Mouse (Mus musculus) spleen, postnatal 14 days (tissue): ENCODE data around the gene Kcng3.

Experiments used
- DNase-seq, 2 experiments: peaks; one replicate each; pipeline ENCODE4 v3.0.0; 2021 to 2022; ENCODE audit warnings: low spot score in 2 of 2

The Kcng3 gene

GRCm38 (mm10) chr17:83631783-83632652 lies at the start of gene Kcng3:
Gene Kcng3, minus strand, starts transcription at chr17:83631895.
- DNase-seq, result no peak

- DNase-seq, result no peak
Observed at GRCm38 (mm10) chr17:83677370-83677769, 45.7 kb upstream of the Kcng3 start.

- no peak for DNase-seq
Observed at GRCm38 (mm10) chr17:83672685-83673084, 41.0 kb upstream of the Kcng3 start.

GRCm38 (mm10) chr17:83667934-83668690 lies 36.4 kb upstream of the Kcng3 start:
- DNase-seq, result no peak

- no peak for DNase-seq
Observed at GRCm38 (mm10) chr17:83666597-83667287, 35.0 kb upstream of the Kcng3 start.

- no peak for DNase-seq
Observed at GRCm38 (mm10) chr17:83664761-83665160, 33.1 kb upstream of the Kcng3 start.

- no peak for DNase-seq
Observed at GRCm38 (mm10) chr17:83658943-83659342, 27.2 kb upstream of the Kcng3 start.

- no peak for DNase-seq
Observed at GRCm38 (mm10) chr17:83657375-83657774, 25.7 kb upstream of the Kcng3 start.

GRCm38 (mm10) chr17:83655732-83656131 lies 24.0 kb upstream of the Kcng3 start:
- DNase-seq, result no peak

GRCm38 (mm10) chr17:83654651-83655136 lies 23.0 kb upstream of the Kcng3 start:
- DNase-seq, result no peak

- DNase-seq, result no peak
Observed at GRCm38 (mm10) chr17:83653635-83654034, 21.9 kb upstream of the Kcng3 start.

GRCm38 (mm10) chr17:83650932-83651682 lies 19.4 kb upstream of the Kcng3 start:
- no peak for DNase-seq

GRCm38 (mm10) chr17:83649986-83650385 lies 18.3 kb upstream of the Kcng3 start:
- DNase-seq, result no peak

GRCm38 (mm10) chr17:83647413-83647812 lies 15.7 kb upstream of the Kcng3 start:
- no peak for DNase-seq

- no peak for DNase-seq
Observed at GRCm38 (mm10) chr17:83646425-83647163, 14.9 kb upstream of the Kcng3 start.

GRCm38 (mm10) chr17:83645226-83645808 lies 13.6 kb upstream of the Kcng3 start:
- peak in 1 of 2 experiments; percentile 14 for DNase-seq

GRCm38 (mm10) chr17:83637393-83637792 lies 5.7 kb upstream of the Kcng3 start:
- DNase-seq, result peak; percentile 32 to 64

- no peak for DNase-seq
Observed at GRCm38 (mm10) chr17:83636443-83636842, 4.7 kb upstream of the Kcng3 start.

- peak in 1 of 2 experiments; percentile 63 for DNase-seq
Observed at GRCm38 (mm10) chr17:83632653-83633570, 1.2 kb upstream of the Kcng3 start.
